Mouse (Mus musculus): ENCODE measurements around the gene Ccdc63.
"Not testable (repeated sequence)": the region's sequence is repeated elsewhere in the genome, so short reads cannot be mapped to it uniquely, and the experiment has no call there.

The Ccdc63 gene

DNA sequence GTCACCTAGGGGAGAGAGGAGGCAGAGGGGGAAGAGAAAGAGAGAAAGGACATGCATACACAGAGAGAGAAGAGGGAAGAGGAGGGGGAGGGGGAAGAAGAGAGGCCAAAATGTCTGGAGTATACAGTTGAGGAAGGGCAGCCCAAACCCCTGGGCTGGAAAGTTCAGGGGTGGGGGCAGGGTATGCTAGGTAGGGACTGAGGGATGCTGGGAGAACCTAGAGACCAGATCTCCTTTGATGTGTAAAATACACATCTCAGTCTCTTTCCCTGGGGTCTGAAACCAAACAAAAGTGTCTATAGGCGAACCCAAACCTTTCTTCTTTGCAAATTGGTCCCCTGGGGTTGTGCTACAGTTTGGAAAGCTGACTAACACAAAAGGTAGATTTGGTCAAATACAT lies 7.5 kb upstream of the Ccdc63 start:
- DNase-seq = no peak

DNA sequence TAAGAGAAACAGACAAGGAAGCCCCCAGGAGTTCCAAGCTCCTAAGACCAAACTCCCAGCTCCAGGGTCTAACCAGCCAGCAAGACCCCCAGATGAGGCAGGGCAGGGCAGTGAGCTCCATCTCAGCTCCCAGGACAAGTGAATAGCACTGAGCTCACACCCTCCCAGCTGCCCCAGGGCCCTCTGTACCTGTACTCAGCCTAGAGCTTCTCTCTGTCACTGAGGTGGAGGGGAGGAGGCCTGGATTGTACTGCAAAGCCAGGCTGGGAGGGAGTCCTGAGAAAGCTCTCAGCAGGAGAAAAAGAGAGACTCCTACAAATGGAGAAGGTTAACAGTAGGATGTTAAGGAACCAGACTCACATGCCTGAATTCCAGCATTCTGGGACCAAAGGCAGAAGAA lies 6.0 kb upstream of the Ccdc63 start:
- no peak for DNase-seq

DNA sequence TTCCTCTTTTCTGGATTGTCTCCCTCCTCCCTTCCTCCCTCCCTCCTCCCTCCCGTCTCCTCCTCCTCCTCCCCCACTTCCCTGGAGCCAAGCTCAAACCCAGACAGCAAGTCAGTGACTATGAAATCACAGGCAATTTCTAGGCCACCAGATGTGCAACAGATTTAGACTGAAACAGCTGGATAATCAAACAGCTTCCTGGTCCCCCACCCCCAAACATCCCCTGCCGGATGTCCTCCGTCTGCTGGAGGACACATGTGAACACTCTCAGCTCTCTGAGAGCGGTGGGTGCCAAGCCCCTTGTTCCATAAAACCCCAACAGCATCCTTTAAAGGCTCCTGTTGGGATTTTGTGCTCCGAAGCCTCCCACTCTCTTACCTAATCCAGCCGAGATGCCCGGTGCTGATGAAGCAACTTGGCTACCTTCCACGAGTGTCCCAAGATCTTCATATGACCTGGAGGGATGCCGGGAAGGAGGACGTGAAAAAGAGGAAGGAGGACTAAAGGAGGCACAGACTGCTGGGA lies 5.5 kb upstream of the Ccdc63 start:
- peak; percentile 67 to 76 for DNase-seq

DNA sequence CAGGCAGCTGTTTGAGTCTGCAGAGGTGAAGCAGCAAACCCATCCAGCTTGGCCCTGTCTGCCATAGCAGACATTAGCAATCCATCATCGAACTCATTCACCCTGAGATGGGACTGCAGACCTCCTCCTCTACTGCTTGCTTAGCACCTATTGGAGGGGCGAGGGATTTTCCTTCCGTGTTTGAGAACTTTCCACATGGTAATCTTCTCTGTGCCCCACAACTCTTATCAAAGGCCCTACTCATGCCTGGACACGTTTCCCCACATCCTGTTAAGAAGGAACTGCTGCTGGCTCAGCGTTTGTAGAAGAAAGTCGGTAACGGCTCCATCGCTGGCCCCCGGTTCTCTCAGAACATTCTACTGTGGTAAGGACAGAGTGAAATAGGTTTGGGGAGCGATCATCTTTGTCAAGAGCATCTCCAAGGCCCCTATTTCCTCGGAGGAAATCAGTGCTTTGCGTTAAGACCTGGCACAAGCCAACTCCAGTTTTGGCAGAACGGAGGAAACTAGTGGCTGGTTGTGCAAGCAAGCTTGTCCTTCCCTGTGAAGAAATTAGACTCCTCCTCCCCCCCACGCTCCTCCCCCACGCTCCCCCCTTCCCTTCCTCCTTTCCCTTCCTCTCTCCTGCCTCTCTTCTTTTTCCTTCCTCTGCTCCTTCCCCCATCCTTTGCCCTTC lies 4.9 kb upstream of the Ccdc63 start:
- peak; percentile 52 to 62 for DNase-seq

DNA sequence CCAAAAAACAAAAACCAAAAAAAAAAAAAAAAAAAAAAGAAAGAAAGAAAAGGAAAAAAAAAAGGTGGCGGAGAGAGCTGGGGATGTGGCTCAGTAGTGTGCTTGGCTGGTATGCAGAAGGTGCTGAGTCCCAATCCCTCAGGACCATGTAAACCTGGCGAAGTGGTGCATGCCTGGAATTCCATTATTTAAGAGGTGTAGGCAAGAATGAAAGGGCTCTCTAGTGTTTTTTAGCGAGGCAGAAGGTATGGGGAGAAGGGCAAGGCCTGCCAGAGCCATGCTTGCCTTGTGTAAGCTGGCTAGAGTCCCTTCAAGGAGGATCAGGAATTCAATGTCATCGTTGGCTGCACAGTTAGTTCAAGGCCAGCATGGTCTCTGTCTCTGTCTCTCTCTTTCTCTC lies 4.2 kb upstream of the Ccdc63 start:
- DNase-seq = no peak

DNA sequence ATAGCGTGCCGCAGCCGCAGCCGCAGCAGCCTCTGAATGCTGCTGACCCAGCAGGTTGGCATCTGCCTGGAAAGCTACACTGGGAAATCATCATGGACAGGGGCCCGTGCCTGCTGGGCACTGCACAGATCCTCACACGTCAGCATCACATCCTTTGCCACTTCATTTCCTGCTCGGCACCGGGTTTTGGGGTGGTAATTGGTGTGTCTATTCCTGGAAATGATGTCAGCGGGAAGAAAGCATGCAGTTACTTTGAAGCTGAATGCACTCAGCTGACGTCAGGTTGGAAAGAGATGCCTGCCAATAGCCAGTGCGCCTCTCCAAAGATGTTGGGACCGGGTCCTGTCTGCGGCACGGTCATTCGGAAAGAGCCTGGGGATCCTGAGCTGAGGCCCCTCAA lies 2.9 kb upstream of the Ccdc63 start:
- DNase-seq = peak; percentile 23 to 48

DNA sequence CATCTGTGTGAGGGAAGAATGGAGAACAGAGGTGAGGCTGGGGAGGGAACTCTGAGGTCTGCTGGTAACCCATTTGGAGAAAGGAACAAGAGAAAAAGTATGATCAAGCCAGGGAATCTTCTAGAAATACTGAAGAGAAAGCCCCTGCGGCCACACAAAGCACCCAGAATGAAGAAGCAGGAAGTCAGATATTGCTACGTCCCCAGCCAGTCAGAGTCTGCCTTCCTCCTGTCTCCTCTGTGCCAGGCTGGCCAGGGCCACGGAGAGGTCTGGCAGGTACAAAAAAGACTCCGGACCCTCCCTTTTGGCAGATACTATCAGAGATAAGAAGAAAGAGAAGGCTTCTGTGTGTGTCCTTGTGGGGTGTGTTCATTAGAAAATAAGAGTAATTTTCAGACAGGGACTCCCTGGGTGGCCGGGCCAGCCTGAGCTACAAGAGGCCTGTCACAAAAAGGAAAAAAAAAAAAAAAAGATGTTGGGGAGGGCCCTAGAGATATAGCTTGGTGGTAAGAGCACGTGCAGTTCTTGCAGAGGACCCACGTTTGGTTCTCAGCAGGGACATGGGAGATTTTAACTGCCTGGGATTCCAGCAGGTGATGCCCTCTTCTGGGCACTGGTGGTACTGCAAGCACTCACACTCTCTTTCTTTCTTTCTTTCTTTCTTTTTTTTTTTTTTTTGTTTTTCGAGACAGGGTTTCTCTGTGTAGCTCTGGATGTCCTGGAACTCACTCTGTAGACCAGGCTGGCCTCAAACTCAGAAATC lies 1.8 kb upstream of the Ccdc63 start:
- DNase-seq = peak in 1 of 2 experiments; percentile 73

DNA sequence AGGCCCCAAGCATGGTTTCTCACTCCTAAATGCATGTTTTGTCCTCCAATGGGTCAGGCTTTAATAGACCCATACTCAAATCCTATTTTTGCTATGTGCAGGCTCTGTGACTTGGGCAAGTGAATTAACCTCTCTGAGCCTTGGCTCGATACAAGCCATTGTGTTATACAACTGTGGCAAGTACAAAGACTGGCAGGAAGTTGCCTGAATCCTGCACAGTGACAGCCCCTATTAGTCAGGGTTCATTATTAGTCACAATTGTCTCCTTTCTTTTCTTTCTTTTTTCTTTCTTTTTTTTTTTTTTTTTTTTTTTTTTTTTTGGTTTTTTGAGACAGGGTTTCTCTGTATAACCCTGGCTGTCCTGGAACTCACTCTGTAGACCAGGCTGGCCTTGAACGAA lies 852 bp downstream of the Ccdc63 start:
- DNase-seq = not testable (repeated sequence)

DNA sequence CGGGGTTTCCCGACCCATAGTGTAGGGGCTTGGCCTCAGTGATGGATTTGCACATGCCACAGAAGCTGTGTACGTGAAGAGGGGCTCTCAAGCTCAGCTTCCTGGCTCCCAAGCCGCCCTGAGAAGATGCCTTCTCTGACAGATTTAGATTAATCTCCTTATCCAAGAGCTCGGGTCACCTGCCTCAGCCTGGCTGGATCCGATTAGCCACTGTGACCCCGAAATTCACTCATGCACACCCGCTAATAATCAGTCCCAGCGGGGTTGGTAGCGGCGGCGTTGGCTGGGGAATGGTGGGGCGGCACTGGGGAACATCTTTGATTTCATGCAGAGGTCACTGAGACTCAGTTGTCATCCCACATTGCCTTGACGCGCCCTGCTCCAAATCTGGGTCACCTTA lies 1.8 kb downstream of the Ccdc63 start:
- no peak for DNase-seq

DNA sequence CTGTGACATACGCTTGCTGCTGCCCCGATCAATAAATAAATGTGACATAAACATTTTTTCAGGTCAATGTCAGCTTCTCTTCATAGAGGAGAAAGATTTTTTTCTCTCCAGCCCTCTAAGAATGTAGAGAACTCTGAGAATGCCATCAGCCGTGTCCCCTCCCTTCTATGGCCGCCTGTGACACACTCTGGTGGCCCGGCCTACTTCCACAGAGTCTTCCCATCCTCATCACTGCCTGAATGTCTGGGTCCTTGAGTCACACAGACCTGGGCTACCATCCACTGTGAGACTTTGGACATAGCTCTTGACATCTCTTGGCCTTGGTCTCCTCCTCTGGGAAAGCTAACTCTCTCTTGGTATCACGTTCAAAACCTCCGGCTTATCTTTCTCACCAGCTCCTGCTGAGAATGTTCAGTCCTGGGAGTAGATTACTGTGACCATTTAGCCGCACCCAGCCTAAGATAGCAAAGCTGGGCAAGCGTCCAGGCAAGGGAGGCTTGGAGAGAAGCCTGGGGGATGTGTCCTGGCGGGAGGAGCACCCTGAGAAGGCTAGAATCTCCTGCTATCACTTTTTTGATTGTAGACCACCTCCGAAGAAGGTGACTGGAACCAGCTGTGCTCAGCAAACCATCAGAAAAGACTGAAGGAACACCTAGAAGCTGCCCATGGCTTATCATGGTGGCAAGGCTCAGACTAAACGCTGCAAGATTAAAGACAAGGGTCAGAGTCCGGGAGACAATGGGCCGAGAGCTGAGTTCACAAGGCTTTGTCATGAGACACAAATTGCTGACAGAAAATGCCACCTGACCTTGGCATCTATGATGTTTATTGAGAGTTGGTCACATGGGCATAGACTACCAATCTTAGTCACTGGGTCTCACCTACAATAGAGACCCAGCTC lies 3.9 kb downstream of the Ccdc63 start:
- peak in 1 of 2 experiments; percentile 38 for DNase-seq

DNA sequence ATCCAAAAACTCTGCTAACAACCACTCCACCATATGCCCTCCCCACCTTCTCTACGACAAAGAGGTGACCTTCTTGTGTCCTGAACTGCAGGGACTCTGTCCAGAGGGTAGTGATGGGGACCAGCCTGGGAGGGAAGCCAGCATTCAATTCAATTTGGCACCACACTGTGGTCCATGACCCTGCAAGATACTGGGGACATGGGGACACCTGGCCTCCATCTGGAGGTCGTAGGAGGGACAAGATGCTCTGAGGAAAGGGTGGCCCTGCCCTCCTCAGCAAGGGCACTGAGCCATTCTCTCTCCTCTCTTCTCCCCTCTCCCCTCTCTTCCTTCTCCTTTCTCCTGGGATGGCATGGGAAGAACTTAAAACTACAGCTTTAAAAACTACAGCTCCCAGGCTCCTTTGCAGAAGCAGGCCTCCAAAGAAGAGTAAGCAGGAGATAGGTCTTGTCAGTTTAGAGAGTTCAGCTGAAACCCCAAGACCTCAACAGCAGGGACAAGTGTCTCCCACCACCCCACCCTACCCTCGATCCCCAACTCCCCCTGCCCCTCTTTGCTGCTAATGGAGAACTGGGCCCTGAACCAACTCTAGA lies 5.2 kb downstream of the Ccdc63 start:
- DNase-seq = no peak

DNA sequence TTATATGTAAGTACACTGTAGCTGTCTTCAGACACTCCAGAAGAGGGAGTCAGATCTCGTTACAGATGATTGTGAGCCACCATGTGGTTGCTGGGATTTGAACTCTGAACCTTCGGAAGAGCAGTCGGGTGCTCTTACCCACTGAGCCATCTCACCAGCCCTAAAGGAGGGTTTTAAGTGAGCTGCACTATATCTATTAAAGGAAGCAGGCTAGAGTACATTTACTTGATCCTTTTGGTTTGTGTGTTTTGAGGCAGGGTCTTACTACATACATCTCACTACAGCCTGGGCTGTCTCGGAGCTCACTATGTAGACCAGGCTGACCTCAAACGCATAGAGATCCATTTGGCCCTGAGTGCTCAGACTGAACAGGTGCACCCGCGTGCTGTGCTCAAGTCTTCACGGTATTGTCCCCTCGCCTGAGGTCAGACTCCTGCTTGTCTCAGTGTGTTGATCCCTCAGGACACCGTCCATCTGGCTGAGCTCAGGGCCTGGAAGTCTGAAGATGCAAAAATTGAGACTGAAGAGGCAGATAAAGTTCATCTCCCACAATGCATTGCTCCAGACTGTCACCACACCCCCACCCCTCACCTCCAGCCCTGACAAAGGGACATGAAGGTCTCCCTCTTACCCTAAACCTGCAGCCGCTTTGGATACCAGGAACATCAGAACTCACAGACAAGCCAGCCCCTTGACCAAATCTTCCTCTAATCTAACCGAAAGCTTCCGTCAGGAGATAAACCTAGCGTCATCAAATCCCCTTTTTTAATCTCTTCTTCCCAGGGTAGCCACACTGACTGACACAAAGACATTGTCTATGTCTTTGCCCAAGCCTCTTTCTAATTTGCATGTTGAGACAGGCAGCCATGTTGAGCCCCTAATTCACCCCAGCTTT lies 6.0 kb downstream of the Ccdc63 start:
- DNase-seq = no peak

DNA sequence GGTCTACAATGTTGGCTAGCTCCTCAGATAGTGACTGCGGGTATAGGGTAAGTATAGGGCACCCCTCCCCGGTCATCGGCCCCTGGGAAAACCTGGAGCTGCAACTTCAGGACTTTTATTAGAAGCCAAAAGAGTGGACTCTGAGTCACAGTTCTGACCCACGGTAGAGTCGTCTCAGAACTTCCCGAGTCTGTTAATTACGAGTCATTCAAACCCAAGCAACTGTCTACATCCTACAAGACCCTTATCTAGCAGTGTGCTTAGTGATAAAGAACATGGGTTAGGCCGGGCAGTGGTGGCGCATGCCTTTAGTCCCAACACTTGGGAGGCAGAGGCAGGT lies 7.6 kb downstream of the Ccdc63 start:
- no peak for DNase-seq

DNA sequence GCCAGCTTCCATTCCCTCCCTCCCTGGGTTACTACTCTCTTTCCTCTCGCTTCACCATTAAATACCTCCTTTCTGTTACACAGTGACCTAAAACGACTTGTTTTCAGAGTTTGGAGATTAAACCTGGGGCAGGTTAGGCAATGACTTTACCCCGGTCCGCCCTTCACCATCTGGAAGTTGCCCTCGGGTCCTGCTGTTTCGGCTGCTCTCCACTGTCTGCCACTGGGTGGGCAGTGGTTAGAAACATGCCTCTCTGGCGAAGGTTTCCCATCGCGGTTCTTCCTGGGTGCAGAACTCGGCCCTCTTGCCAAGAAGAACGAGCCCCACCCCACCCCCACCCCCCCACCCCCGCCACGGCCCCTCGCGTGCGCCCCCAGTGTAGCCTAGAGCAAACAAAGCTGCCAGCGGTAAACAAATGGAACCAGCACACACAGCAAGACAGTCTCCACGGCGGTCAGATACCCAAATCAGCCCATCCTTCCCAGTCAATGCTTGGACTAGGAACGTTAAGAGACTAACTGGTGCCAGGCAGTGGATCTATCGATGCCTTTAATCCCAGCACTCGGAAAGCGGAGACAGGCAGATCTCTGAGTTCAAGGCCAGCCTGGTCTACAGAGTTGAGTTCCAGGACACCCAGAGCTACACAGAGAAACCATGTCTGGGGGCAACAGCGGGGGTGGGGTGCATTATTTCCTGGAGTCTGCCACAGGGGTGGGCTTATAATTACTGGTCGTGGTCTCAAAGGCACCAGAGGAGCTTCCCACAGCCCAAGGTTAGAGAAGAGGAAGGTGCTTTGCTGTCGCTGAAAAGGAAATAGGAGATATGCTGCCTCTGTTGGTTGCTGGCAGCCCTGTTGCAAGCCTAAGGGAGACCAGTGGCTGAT lies 8.2 kb downstream of the Ccdc63 start:
- DNase-seq = no peak

DNA sequence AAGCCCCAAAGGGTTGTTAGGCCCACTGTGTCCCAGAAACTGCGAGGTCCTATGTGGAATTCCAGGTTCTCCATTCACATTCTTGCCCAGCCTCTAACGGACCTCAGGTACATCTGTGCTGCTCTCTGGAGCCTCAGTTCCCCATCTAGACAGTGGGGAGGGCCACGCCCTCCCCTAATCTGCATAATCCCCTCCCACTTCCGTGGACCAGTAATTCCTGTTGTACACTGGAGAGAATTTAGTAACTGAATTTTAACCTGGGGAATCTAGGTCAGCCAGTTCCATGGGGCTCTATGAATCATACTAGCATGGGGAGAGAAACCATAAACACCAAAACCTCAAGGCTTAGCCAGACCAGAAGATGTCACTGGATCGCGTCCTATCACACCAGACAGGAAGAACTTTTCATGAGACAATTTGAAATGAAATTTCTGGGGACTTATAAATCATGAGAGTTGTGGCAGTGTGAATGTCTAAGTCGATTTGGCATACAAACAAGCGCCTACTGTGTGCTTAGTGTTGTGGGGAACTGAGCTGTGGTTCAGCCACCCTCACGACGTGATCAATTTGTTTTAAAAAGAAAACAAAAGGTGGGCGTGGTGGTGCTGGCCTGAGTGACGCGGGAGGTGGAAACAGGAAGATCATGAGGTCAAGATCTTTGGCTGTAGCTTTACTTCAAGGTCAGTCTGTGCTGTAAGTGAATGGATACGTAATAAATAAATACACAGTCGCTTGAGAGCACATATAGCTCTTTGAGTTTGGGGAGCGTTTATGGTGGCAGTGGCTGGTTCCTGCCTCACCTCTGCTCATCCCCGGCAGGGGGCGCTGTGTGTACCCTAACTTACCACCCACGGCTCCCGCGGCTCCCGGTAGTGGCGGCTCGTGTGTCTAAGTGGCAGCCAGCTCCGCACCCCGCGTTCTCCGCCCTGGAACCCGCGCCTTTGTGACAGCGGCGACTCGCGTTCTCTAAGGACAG lies 9.3 kb downstream of the Ccdc63 start:
- DNase-seq = peak; percentile 89 to 94

DNA sequence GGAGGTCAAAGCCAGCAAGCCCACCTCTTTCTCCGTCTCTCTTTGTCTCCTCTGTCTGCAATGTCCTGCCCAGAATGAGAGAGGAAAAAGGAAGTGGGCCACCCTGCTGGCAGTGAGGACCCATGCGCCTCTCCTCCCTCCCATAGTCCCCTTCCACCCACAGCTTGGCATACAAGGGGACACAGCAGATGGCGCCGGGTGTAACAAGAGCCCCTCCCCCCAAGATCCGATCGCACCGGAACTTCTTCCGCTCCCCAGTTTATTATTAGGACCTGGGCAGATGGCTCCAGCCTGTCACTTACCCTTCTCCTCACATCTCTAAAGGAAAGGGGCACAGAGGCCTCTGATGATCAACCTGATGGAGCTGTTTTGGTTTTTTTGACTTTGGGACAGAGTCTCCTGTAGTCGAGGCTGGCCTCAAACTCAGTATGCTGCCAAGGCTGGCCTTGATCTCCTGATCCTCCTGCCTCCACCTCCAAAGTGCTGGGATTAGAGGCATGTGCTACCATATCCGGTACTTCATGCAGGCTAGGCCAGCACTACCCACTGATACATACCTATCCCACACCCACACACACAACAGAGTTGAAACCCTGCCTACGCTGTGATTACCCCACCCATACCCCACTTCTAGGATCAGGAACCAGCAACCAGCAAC lies 10.2 kb downstream of the Ccdc63 start:
- no peak for DNase-seq

DNA sequence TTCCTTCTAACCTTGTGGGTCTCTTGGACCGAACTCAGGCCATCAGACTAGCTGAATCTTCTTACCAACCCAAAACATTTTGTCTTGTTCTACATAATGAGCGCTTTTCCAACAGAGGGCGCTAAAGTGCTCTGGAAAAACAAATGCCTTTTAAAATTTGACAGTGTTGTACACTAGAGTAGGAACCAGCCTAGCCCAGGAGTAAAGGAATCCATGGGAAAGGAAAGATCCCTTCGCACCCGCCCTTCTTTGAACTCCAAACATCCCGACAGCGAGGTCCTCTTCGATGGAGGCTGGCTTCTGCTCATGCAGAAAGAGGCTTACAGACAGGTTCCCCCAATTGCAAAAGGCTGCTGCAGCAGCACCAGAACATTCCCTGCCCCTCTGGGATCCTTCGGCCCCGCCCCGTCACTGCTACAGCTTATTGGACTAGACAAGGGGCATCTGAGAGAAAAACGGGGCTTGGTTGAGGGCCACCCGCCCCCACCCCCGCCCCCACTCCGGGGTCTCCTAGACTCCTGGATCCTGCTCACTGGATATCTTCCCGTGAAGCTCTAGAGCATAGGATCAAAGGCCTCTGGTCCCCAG lies 11.5 kb downstream of the Ccdc63 start:
- peak in 1 of 2 experiments; percentile 90 for DNase-seq

DNA sequence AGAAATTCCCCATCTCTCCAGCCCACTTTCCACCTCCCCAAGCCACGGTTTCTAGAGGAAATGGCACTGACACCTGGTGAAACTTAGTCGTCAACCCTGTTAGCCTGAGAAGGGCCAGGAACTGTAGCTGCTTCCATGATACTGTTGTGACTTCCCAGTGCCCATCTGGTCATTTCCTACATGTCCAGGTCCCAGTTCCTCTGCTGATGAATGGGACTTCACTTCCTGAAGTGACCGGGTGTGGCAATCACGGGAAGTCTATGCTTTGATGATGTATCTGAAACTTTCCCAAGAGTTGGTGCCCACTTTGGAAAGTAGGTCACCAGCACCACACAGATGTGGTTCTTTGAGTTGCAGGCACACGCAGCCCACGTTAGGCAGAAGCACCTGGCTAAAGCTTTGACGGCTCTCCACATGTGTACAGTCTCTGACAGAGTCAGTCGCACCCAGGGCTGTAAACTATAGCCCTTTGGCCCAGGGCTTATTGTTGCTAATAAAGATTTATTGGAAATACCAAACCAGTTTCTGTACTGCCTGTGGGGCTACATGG lies 15.3 kb downstream of the Ccdc63 start:
- no peak for DNase-seq

All from kidney, postnatal 25 days (tissue).